Mouse (Mus musculus): ENCODE results near the gene Gale. TPM values are rescaled to one million over a fixed set of nuclear protein-coding genes. Genes with fewer than 3 reads are reported as not detected.

Gene Gale
- 6.8 to 16.5 TPM (median 8.2 TPM) in 4 replicates for total RNA-seq (2023)

DNA sequence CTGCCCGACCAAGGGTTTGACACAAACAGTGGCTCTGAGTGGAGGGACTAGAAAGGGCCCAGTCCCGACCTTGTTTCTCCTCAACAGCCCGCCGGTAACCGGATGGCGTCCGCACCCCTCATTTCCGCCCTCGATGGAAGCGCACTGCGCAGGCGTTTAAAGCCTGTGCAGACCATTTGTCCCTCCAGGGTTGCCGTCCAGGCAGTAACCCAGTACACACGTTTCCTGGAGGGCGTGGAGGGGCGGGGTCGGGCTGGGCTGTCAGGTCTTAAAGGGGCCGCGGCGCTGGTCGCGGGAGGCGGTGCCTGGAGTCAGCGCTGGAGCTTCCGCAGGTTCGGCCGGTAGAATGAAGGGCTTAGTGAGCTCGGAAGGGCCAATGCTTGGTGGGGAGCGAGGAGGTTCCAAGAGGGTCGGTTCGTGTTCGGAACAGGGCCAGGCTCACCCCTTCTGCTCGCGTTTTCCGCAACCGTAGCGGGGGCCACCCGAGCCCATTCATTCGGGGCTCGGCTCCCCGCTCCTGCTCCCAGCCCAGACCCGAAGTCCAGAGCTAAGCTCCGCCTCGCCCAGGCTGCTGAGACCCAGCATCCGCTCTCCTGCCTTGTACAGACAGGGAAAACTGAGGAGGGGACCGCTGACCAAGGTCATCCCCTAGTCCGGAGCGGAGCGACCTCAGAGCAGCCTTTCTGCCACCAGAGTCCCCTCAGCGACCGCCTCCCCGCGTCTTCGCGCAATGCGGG lies at the start of gene Gale:
TSS of gene Gale (plus strand) at position 271 of the 737 bp plus-strand sequence.

GRCm38 (mm10) chr4:135920304-135921241 lies 43.0 kb upstream of the Gale start, which contains the start of gene Fuca1:
Fuca1 (plus strand) TSS chr4:135920735.

DNA sequence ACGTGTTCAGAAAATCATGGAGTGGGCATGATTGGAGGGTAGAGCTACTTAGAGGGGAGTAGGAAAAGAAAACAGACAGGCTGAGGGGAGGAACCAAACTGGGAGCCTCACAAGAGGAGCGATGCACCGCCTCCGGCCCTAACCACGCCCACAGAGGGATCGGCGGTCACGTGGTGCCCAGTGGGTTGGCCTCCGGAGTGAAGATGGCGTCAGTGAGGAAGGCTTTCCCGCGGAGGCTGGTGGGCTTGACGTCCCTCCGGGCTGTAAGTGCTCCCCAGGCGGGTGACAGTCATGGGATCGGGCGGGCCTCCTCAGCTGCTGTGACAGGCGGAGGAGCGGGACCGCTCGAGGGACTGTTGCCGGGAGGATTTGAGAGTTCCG lies 17.3 kb upstream of the Gale start, which contains the start of gene Hmgcl:
TSS of gene Hmgcl (plus strand) at position 171 of the 381 bp plus-strand sequence.

DNA sequence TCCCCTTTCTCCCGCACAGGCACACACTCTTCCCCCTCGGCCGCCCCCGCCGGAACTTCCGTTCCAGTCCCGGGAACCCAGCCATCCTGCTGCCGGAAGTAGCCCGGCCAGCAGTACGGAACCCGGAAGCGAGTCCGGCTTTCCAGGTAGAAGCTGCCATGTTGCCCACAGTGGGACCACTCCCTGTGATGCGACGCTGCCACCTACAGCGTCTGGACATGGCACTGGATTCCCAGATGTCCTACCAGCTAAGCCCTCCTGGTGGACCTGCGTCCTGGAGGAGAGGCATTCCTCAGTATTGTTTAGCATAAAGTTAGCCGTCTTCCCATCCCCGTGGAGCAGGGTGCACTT lies 9.0 kb downstream of the Gale start, which contains the start of gene Lypla2:
TSS of gene Lypla2 (minus strand) at position 71 of the 351 bp plus-strand sequence.

DNA sequence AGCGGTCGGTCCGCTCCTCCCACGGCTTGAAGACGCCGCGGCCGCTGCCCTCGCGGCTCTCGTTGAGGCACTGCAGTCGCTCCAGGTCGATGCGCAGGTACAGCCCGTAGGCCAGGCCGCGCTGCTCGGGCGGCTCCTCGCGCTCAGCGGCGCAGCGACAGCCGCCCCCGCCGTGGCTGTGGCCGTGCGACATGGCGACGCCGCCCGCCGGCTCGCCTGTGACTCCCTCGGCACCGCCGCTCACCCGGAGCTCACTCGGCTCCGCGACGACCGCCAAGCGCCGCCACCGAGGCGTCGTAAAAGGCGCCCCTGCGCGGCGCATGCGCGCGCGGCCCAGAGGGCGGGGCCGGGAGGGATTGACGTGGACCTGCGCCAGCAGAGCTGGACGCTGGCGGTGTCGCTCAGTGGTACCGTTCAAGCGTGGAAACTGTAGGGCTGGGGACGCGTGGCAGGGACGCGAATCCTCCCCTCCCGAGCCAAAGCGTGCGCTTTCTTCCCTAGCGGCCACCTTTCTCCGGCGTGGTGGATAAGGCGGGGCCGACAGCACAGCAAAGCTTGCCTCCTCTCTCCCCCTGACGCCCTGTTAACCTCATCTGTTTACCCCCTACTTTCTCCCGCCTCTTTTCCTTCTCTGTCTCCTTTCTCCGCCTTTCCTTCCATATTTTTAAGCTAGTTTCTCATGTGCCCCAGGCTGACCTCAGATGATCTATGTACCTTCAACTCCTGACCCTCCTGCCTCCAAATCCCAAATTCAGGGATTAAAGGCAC lies 23.6 kb downstream of the Gale start, which contains the start of gene Pithd1:
TSS of gene Pithd1 (minus strand) at position 322 of the 768 bp plus-strand sequence.

Other genes starting within 250 kb of the Gale start
- gene Il22ra1, start 235.6 kb upstream of the Gale start, total RNA-seq (2023) = not detected in 4 replicates
- not detected in 4 replicates for gene Myom3, start 204.0 kb upstream of the Gale start, total RNA-seq (2023)
- gene Srsf10, start 108.0 kb upstream of the Gale start, total RNA-seq (2023) = 197 to 207 TPM (median 201 TPM) in 4 replicates
- 128 to 142 TPM (median 134 TPM) in 4 replicates for gene Pnrc2, start 89.9 kb upstream of the Gale start, total RNA-seq (2023)
- 212 to 230 TPM (median 216 TPM) in 4 replicates for gene Cnr2, start 68.3 kb upstream of the Gale start, total RNA-seq (2023)
- 144 to 193 TPM (median 168 TPM) in 4 replicates for gene Fuca1, start 43.0 kb upstream of the Gale start, total RNA-seq (2023)
- 26.1 to 32.4 TPM (median 28.2 TPM) in 4 replicates for gene Hmgcl, start 17.3 kb upstream of the Gale start, total RNA-seq (2023)
- 97.5 to 106 TPM (median 100 TPM) in 4 replicates for gene Lypla2, start 8.9 kb downstream of the Gale start, total RNA-seq (2023)
- 30.1 to 39.6 TPM (median 35.5 TPM) in 4 replicates for gene Pithd1, start 23.5 kb downstream of the Gale start, total RNA-seq (2023)
- gene Eloa, start 58.0 kb downstream of the Gale start, total RNA-seq (2023) = 39.3 to 43.0 TPM (median 40.3 TPM) in 4 replicates
- 835 to 1,011 TPM (median 876 TPM) in 4 replicates for gene Rpl11, start 89.7 kb downstream of the Gale start, total RNA-seq (2023)
- 36.7 to 42.4 TPM (median 37.6 TPM) in 4 replicates for gene Id3, start 179.8 kb downstream of the Gale start, total RNA-seq (2023)
- 29.3 to 34.5 TPM (median 32.2 TPM) in 4 replicates for gene E2f2, start 208.7 kb downstream of the Gale start, total RNA-seq (2023)
- gene Asap3, start 242.6 kb downstream of the Gale start, total RNA-seq (2023) = 0.67 to 1.1 TPM (median 0.79 TPM) in 4 replicates